8 mouse cellular contexts compared by ENCODE assay signal in the genomic region with DNA sequence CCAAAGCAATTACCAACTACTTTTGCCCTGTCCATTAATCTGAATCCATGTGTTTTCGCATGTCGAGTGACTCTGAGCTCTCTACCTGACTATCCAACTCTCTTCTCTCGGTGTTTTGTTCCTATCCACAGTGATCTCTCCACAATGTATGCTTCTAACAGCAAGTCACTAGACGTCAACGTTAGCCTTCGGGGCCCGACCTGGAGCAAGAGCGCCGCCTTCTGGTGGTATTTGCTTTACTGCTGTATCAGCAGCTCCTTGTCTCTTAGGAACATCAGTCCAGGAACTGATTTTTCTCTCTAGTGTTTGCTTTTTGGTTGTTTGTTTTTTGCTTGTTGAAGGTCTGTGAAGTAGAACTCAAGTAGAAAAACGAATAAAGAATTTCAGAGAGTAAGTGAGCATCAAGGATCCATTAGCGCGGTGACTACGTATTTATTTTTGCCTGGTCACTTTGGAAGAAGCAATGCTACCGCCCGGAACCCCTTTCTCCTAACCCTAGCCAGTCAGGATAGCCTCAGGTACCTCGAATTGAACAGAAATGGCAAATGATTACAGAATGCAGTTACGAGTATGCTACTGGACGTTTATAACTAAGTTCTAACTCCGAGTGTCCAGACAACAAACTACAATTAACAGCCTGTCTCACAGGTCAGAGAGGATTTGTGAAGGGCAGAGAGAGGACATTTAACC. TPM values are rescaled to one million over a fixed set of nuclear protein-coding genes. Genes with fewer than 3 reads are reported as not detected.
DNase-seq lines count a peak whose midpoint lies in the region; ATAC-seq lines count a peak whose summit lies in the region.

No protein-coding gene starts in this region.

- H3K4me1 ChIP-seq in limb, embryonic 15.5 days: peaks cover 7% of the 10 kb centered on the region
- H3K4me1 ChIP-seq in midbrain, embryonic 16.5 days (ENCODE audit: control insufficient read depth, insufficient read depth, low read length): peaks cover 8% of the 10 kb centered on the region; the same call in 1 of the 2 replicates

- H3K4me2 ChIP-seq in limb, embryonic 15.5 days: peak overlapping the region; percentile 91
- H3K4me2 ChIP-seq in midbrain, embryonic 16.5 days (ENCODE audit: low read length): peak overlapping the region; percentile 90

- H3K4me3 ChIP-seq in limb, embryonic 15.5 days: peak overlapping the region; percentile 68
- peak overlapping the region; percentile 71 for H3K4me3 ChIP-seq in midbrain, embryonic 16.5 days (ENCODE audit: low read depth, low read length)

- peak; percentile 72 to 78 for DNase-seq in urinary bladder, adult 18-20 months (ENCODE audit: low spot score in 2 of 2)
- no peak for DNase-seq in urinary bladder, adult 2 months (ENCODE audit: low spot score)
- DNase-seq in embryo, embryonic 11 days: peak; percentile 90
- peak; percentile 73 to 84 for DNase-seq in gastrocnemius, postnatal 4 days (ENCODE audit: low spot score in 2 of 2)
- DNase-seq in kidney, adult 11 months: peak; percentile 83
- peak; percentile 67 to 81 for DNase-seq in spleen, postnatal 14 days (ENCODE audit: low spot score in 2 of 2)

- no peaks in the 10 kb centered on the region for H3K36me3 ChIP-seq in limb, embryonic 15.5 days
- no peaks in the 10 kb centered on the region for H3K36me3 ChIP-seq in midbrain, embryonic 16.5 days (ENCODE audit: control insufficient read depth, insufficient read depth, low read length)

- no peak for ATAC-seq in limb, embryonic 15.5 days (ENCODE audit: insufficient number of reproducible peaks, low FRiP score, low TSS enrichment, low read depth)
- ATAC-seq in midbrain, embryonic 16.5 days: peak; percentile 53

- no peaks in the 10 kb centered on the region; the same call in 1 of the 2 replicates for H3K27me3 ChIP-seq in limb, embryonic 15.5 days
- no peaks in the 10 kb centered on the region for H3K27me3 ChIP-seq in midbrain, embryonic 16.5 days (ENCODE audit: control insufficient read depth, insufficient read depth, low read depth, low read length)

- H3K27ac ChIP-seq in limb, embryonic 15.5 days: no peak overlapping the region
- H3K27ac ChIP-seq in midbrain, embryonic 16.5 days (ENCODE audit: low read length): no peak overlapping the region

- under 1% methylated on average over 19 of the region's 19 CpGs for WGBS in limb, embryonic 15.5 days
- WGBS in midbrain, embryonic 16.5 days: under 1% methylated on average over 19 of the region's 19 CpGs

- peak overlapping the region; percentile 49; the same call in 1 of the 2 replicates for H3K9ac ChIP-seq in limb, embryonic 15.5 days
- peak overlapping the region; percentile 60 for H3K9ac ChIP-seq in midbrain, embryonic 16.5 days (ENCODE audit: low read depth, low read length)

- no peaks in the 10 kb centered on the region for H3K9me3 ChIP-seq in limb, embryonic 15.5 days
- no peaks in the 10 kb centered on the region for H3K9me3 ChIP-seq in midbrain, embryonic 16.5 days (replicated peaks; ENCODE audit: control insufficient read depth, low read length, poor library complexity, severe bottlenecking)

RNA-seq across cellular contexts. Expression of a gene that starts 13.3 kb away (rescaled TPM):
- not detected in 2 replicates for polyA plus RNA-seq in urinary bladder, adult 2 months (2012; rRNA removed)
- not detected for total RNA-seq in gastrocnemius, postnatal 4 days (2021)
- not detected in 2 replicates for polyA plus RNA-seq in limb, embryonic 15.5 days (2015; fragmentation: Nextera tagmentation; extraction: Ambion mirVana)
- polyA plus RNA-seq in midbrain, embryonic 16.5 days (2015; fragmentation: Nextera tagmentation; extraction: Ambion mirVana): not detected in 2 replicates

RNA-seq across cellular contexts. Expression of a gene that starts 20.3 kb away (rescaled TPM):
- polyA plus RNA-seq in urinary bladder, adult 2 months (2012; rRNA removed): 40.5 and 48.2 TPM in 2 replicates
- total RNA-seq in gastrocnemius, postnatal 4 days (2021): 10 to 100 TPM; 46.7 to 48.8 TPM
- polyA plus RNA-seq in limb, embryonic 15.5 days (2015; fragmentation: Nextera tagmentation; extraction: Ambion mirVana): 106 and 121 TPM in 2 replicates
- 70.6 and 73.6 TPM in 2 replicates for polyA plus RNA-seq in midbrain, embryonic 16.5 days (2015; fragmentation: Nextera tagmentation; extraction: Ambion mirVana)

RNA-seq across cellular contexts. Expression of a gene that starts 29.5 kb away (rescaled TPM):
- not detected in 2 replicates for polyA plus RNA-seq in urinary bladder, adult 2 months (2012; rRNA removed)
- total RNA-seq in gastrocnemius, postnatal 4 days (2021): not detected
- polyA plus RNA-seq in limb, embryonic 15.5 days (2015; fragmentation: Nextera tagmentation; extraction: Ambion mirVana): not detected in 2 replicates
- not detected in 2 replicates for polyA plus RNA-seq in midbrain, embryonic 16.5 days (2015; fragmentation: Nextera tagmentation; extraction: Ambion mirVana)

RNA-seq across cellular contexts. Expression of a gene that starts 47.6 kb away (rescaled TPM):
- polyA plus RNA-seq in urinary bladder, adult 2 months (2012; rRNA removed): not detected in 2 replicates
- not detected for total RNA-seq in gastrocnemius, postnatal 4 days (2021)
- polyA plus RNA-seq in limb, embryonic 15.5 days (2015; fragmentation: Nextera tagmentation; extraction: Ambion mirVana): 0.05 and 0.09 TPM in 2 replicates
- 0.05 TPM in 1 of 2 replicates, not detected in the other for polyA plus RNA-seq in midbrain, embryonic 16.5 days (2015; fragmentation: Nextera tagmentation; extraction: Ambion mirVana)
